In the genomic region with DNA sequence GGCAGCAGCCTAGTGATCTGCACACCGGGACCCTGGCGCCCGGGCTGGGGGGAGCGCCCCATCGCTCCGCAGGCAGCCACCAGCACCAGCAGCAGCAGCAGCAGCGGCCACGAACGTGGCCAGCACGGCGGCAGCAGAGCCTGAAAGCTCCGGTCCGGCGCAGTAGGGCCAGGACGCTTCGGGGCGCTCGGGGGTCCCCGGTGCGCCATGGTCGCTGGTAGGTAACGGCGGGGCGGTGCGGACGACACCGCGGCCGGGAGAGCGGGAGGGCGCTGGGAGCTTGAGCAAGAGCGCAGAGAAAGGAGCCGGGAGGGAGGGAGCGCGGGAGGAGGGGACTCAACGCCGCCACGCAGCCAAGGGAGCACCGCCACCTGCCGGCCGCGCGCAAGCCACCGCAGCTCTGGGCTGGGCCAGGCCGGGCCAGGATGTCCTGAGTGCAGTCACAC, we compare ENCODE assay signal across 9 mouse cellular contexts. TPM values are rescaled to one million over a fixed set of nuclear protein-coding genes. Genes with fewer than 3 reads are reported as not detected.
DNase-seq lines count a peak whose midpoint lies in the region; ATAC-seq and TF ChIP-seq lines count a peak whose summit lies in the region.
"Had no signal": no experiment of that assay in that cellular context is flagged by ENCODE, and none has a peak within 500 bp of the region (broad histone marks: within the 10 kb centered on the region; RNA-seq: fewer than 3 reads in every experiment).

A gene (minus strand): TSS at position 303 of the 446 bp plus-strand sequence.

- peak within 1 kb of the TSS; percentile 88 for H3K9ac ChIP-seq in heart, embryonic 12.5 days
- peak within 1 kb of the TSS; percentile 87 for H3K9ac ChIP-seq in kidney, embryonic 16.5 days (replicated peaks; ENCODE audit: low read length)
- peak within 1 kb of the TSS; percentile 78 for H3K9ac ChIP-seq in liver, adult 2 months (ENCODE audit: low read depth, low read length)

- H3K4me1 ChIP-seq in bone marrow, adult 2 months (ENCODE audit: control insufficient read depth, insufficient read depth, low read length): peaks cover 2% of the 10 kb centered on the region; the same call in 1 of the 2 replicates
- H3K4me1 ChIP-seq in heart, embryonic 12.5 days (replicated peaks): peaks cover 37% of the 10 kb centered on the region
- peaks cover 28% of the 10 kb centered on the region for H3K4me1 ChIP-seq in kidney, embryonic 16.5 days (ENCODE audit: insufficient read depth, low read length)
- H3K4me1 ChIP-seq in liver, adult 2 months (ENCODE audit: control insufficient read depth, insufficient read depth, low read length): peaks cover 3% of the 10 kb centered on the region; the same call in 1 of the 2 replicates

- no peaks in the 10 kb centered on the region for H3K9me3 ChIP-seq in heart, embryonic 12.5 days (replicated peaks)
- no peaks in the 10 kb centered on the region for H3K9me3 ChIP-seq in kidney, embryonic 16.5 days (ENCODE audit: low read length)
- H3K9me3 ChIP-seq: G1E had no signal

- ATAC-seq in heart, embryonic 12.5 days (ENCODE audit: insufficient number of reproducible peaks, low FRiP score): peak; percentile 78
- ATAC-seq in kidney, embryonic 16.5 days (ENCODE audit: low FRiP score, low TSS enrichment): peak; percentile 83

- peaks cover 32% of the 10 kb centered on the region for H3K27me3 ChIP-seq in heart, embryonic 12.5 days (replicated peaks)
- peaks cover 3% of the 10 kb centered on the region; the same call in 1 of the 2 replicates for H3K27me3 ChIP-seq in kidney, embryonic 16.5 days (ENCODE audit: insufficient read depth, low read length)
- H3K27me3 ChIP-seq in liver, adult 2 months (ENCODE audit: control insufficient read depth, insufficient read depth, low read length): peaks cover 11% of the 10 kb centered on the region

- peak; percentile 76 for TF ChIP-seq CTCF in bone marrow, adult 2 months (IDR thresholded peaks at IDR 0.05; ENCODE audit: control insufficient read depth, insufficient read depth, low read length)
- peak; percentile 88 for TF ChIP-seq CTCF in liver, adult 2 months (IDR thresholded peaks at IDR 0.05; ENCODE audit: low read depth, low read length)

- DNase-seq in 3T3-L1 (ENCODE audit: low read depth, low spot score): peak; percentile 80
- peak; percentile 33 for DNase-seq in fibroblast of lung, adult 2 months (ENCODE audit: low read depth)
- DNase-seq in liver, adult 2 months (ENCODE audit: extremely low read depth, low read depth, low spot score): peak; percentile 38
- DNase-seq in naive thymus-derived CD4-positive, alpha-beta T cell, adult 2 months (ENCODE audit: low read depth): peak; percentile 87
- DNase-seq in spleen, postnatal 4 days (ENCODE audit: low spot score in 2 of 2): peak; percentile 72 to 87

- H3K4me3 ChIP-seq in bone marrow, adult 2 months (replicated peaks; ENCODE audit: control insufficient read depth, low read depth, low read length): peak within 1 kb of the TSS; percentile 26
- H3K4me3 ChIP-seq in heart, embryonic 12.5 days: peak within 1 kb of the TSS; percentile 68
- peak within 1 kb of the TSS; percentile 79 for H3K4me3 ChIP-seq in kidney, embryonic 16.5 days (ENCODE audit: low read length)
- peak within 1 kb of the TSS; percentile 66 for H3K4me3 ChIP-seq in liver, adult 2 months (ENCODE audit: insufficient read depth, low read depth, low read length)

- H3K27ac ChIP-seq in bone marrow, adult 2 months (ENCODE audit: control insufficient read depth, insufficient read depth, low read depth, low read length, poor library complexity): peak within 1 kb of the TSS; percentile 17; the same call in 1 of the 2 replicates
- no peak within 1 kb of the TSS for H3K27ac ChIP-seq in heart, embryonic 12.5 days (ENCODE audit: poor library complexity, severe bottlenecking)
- H3K27ac ChIP-seq in kidney, embryonic 16.5 days (ENCODE audit: low read length): no peak within 1 kb of the TSS
- H3K27ac ChIP-seq in liver, adult 2 months (replicated peaks; ENCODE audit: insufficient read depth, low read depth, low read length): no peak within 1 kb of the TSS

- under 1% methylated on average over 42 of the region's 45 CpGs for WGBS in bone marrow, adult 2 months
- 0% methylated on average over 40 of the region's 45 CpGs for WGBS in heart, embryonic 12.5 days
- under 1% methylated on average over 41 of the region's 45 CpGs for WGBS in kidney, embryonic 16.5 days
- WGBS in liver, adult 2 months: 1% methylated on average over 38 of the region's 45 CpGs

- no peaks in the 10 kb centered on the region for H3K36me3 ChIP-seq in heart, embryonic 12.5 days
- H3K36me3 ChIP-seq in kidney, embryonic 16.5 days (ENCODE audit: insufficient read depth, low read length): no peaks in the 10 kb centered on the region
- H3K36me3 ChIP-seq in liver, adult 2 months (ENCODE audit: control insufficient read depth, insufficient read depth, low read length): no peaks in the 10 kb centered on the region
- H3K36me3 ChIP-seq: G1E had no signal

- TF ChIP-seq POLR2A in bone marrow, adult 2 months (IDR thresholded peaks at IDR 0.05; ENCODE audit: borderline replicate concordance, control insufficient read depth, low read depth, low read length): no peak
- no peak for TF ChIP-seq POLR2A in liver, adult 2 months (IDR thresholded peaks at IDR 0.05; ENCODE audit: extremely low read depth, insufficient read depth, low read length)

- H3K4me2 ChIP-seq in heart, embryonic 12.5 days: peak within 1 kb of the TSS; percentile 93
- H3K4me2 ChIP-seq in kidney, embryonic 16.5 days (replicated peaks; ENCODE audit: low read depth, low read length): peak within 1 kb of the TSS; percentile 99

- H3K79me2 ChIP-seq in liver, adult 2 months (ENCODE audit: control insufficient read depth, insufficient read depth, low read length): no peaks in the 10 kb centered on the region

RNA-seq across cellular contexts. Expression of the gene that starts here (rescaled TPM):
- 0.68 and 2.5 TPM in 2 replicates for polyA plus RNA-seq in bone marrow, adult 2 months (2011; ENCODE audit: insufficient read depth, insufficient read length, low replicate concordance, missing spikeins)
- 12.4 and 14.1 TPM in 2 replicates for polyA plus RNA-seq in heart, embryonic 12.5 days (2016; fragmentation: Nextera tagmentation; extraction: Ambion mirVana)
- polyA plus RNA-seq in kidney, embryonic 16.5 days (2015; fragmentation: Nextera tagmentation; extraction: Ambion mirVana): 11.1 and 11.6 TPM in 2 replicates
- total RNA-seq in liver, adult 2 months (2014; rRNA removed): 0.07 and 0.09 TPM in 2 replicates
- 0.10 and 0.12 TPM in 2 replicates for polyA plus RNA-seq in liver, adult 2 months (2012; rRNA removed)

Comparison
In these comparisons a context has a peak if more than half of its experiments do, and no peak if none do; other contexts are left out.
1. Peak in DNase-seq, H3K4me3 ChIP-seq and H3K9ac ChIP-seq in liver, adult 2 months; RNA of the gene not detected or under 1 TPM.
2. DNase-seq: peak in every context shown above with its lines; median percentile 87 in naive thymus-derived CD4-positive, alpha-beta T cell, adult 2 months; 80 in 3T3-L1; 80 in spleen, postnatal 4 days; 38 in liver, adult 2 months; 33 in fibroblast of lung, adult 2 months.
3. H3K4me3 ChIP-seq: peak in every context shown above with its lines; median percentile 79 in kidney, embryonic 16.5 days; 68 in heart, embryonic 12.5 days; 66 in liver, adult 2 months; 26 in bone marrow, adult 2 months.